Mouse (Mus musculus) right cerebral cortex, adult 18-20 months (tissue): ENCODE measurements around the gene Hist1h2ab.
"Not testable (repeated sequence)": the region's sequence is repeated elsewhere in the genome, so short reads cannot be mapped to it uniquely, and the experiment has no call there.

ENCODE experiments used
- DNase-seq: peaks from one replicate; pipeline ENCODE4 v3.0.0; 2022; ENCODE audit warnings: mixed read lengths

The Hist1h2ab gene

DNA sequence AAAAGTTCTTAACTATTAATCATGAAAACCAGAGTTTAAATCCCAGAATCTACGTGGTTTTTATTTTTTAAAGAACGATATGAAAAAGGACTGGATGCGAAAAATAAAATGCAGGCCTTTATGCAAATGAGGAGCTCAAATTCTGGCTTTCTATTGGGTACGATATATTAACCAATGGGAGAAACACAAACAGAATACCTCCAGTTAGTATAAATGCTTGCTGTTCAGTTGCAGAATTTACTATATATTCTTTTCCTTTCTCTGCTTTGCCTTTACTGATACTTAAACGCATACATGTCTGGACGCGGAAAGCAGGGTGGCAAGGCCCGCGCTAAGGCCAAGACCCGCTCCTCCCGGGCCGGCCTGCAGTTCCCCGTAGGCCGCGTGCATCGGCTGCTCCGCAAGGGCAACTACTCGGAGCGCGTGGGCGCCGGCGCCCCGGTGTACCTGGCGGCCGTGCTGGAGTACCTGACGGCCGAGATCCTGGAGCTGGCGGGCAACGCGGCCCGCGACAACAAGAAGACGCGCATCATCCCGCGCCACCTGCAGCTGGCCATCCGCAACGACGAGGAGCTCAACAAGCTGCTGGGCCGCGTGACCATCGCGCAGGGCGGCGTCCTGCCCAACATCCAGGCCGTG, at the start of gene Hist1h2ab:
Gene Hist1h2ab, plus strand, starts transcription at position 288 of the 639 bp plus-strand sequence.
- DNase-seq: peak; percentile 15

- no peak for DNase-seq
Measured at GRCm38 (mm10) chr13:23702220-23702619, 48.7 kb upstream of the Hist1h2ab start.

GRCm38 (mm10) chr13:23702801-23703200, 48.1 kb upstream of the Hist1h2ab start:
- DNase-seq: not testable (repeated sequence)

DNA sequence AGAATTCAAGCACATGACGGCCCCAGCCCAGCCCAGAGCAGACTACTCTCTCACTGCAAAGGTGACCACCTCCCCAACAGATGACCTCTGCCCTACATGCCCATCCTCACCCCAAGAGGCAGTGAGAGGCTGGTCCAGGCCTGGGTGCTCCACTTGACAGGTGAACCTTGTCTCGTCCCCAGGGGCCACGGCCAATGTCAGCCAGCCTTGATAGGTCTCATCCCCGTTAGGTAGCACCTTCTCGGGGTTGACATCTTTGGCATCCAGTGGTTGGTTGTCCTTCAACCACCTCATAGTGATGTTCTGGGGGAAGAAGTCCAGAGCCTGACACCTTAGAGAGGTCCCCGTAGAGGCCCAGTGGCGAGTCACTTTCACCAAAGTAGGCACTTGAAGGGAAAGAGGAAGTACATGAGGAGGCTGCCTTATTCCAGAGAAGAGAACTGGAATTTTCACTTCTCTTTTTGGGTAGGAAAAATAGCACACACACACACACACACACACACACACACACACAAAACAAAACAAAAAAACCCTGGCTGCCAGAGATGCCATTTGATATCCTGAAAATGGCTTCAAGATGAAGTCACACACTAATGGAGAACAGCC, 45.1 kb upstream of the Hist1h2ab start:
- DNase-seq: no peak

DNA sequence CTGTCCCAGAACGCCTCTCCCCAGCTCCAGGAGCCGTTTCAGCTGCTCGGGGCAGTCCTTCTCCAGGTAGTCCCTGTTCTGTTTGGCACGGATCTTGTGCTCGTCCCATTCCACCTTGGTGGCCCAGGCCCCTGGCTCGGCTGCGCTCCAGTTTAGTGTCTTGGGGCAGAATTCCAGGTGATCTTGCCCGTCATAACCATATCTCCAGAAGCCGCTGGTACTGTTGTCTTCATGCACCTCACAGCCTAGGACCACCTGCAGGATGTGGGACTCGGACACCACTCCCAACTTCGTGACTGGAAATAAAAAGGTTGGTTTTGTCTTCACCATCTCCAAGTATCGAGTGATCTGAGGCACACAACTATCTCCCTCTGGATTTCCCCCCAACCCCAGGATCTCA, 44.2 kb upstream of the Hist1h2ab start:
- DNase-seq: no peak

GRCm38 (mm10) chr13:23708041-23708440, 42.9 kb upstream of the Hist1h2ab start:
- no peak for DNase-seq

DNA sequence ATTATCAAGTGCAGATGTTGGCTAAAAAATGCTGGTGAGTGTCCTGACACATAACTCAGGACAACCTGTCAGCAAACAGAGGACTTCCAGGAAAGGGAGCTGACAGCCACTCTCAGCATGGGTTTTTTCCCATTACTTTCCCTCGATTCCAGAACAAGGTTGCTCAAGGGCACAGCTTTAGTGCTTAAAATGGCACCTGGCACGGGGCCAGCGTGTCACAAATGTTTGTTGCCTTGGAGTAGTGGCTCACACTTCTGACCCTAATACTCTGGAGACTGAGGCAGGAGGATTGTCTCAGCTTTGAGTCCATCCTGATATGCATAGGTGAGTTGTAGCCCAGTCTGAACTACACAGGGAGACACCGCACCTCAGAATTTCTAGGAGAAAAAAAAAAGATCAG, 42.3 kb upstream of the Hist1h2ab start:
- no peak for DNase-seq

- DNase-seq: no peak
Measured at GRCm38 (mm10) chr13:23709714-23710373, 41.1 kb upstream of the Hist1h2ab start.

GRCm38 (mm10) chr13:23710374-23711089, 40.4 kb upstream of the Hist1h2ab start, which contains the start of gene Hfe:
Hfe (minus strand) TSS chr13:23710854.
- DNase-seq: peak; percentile 39

- DNase-seq: no peak
Measured at GRCm38 (mm10) chr13:23716261-23717042, 34.5 kb upstream of the Hist1h2ab start.

- no peak for DNase-seq
Measured at GRCm38 (mm10) chr13:23717176-23717575, 33.8 kb upstream of the Hist1h2ab start.

DNA sequence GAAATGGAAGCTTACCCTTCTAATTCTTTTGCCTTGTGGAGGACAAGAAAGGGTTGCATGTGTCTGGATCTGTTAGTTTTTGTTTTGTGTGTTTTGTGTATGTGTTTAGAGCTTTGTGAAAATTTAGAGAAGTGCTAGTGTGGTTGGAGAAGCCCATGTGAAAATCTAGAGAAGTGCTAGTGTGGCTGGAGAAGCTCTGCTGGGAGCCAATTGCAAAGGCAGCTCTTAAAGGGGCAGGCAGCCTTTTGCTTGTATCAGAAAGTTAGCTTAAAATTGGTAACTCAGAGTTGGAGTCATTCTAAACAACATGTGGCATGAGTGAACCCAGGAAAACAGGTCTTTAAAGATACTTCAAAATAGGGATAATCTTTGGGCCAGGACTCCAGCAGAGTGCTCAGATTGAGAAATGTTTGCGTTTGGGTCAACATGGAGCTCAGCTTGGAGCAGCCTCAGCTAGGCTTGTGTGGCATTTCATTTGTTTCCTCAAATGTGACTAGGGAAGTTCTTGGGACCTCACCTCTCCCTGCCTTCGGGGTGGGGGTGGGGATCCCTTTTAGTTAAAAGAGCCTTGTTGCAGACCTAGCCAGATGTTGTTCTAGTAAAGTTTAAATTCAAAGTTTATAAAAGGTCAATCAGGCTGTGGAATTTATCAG, 33.2 kb upstream of the Hist1h2ab start:
- not testable (repeated sequence) for DNase-seq

GRCm38 (mm10) chr13:23724239-23724638, 26.7 kb upstream of the Hist1h2ab start:
- no peak for DNase-seq

DNA sequence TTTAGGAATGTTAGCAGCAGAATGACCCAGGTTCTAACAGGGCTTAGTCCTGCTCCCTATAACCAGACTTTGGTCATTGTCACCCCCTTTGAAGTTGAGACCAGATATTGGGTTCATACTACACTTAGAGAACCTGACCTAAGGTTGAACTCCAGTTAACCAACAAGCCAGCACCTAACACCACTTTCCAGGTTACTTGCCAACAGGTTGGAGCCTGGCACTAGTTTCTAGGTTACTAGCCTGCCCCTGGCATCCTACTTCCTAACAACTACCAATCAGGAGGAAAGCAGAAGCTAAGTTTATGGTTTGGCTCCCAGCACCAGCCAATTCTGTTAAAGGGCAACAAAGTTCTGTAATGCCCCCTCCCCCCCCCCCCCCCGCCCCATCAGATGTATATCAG, 25.7 kb upstream of the Hist1h2ab start:
- DNase-seq: no peak

GRCm38 (mm10) chr13:23728472-23729191, 22.3 kb upstream of the Hist1h2ab start:
- DNase-seq: no peak

- DNase-seq: no peak
Measured at GRCm38 (mm10) chr13:23729192-23729525, 21.8 kb upstream of the Hist1h2ab start.

- no peak for DNase-seq
Measured at GRCm38 (mm10) chr13:23729706-23730105, 21.2 kb upstream of the Hist1h2ab start.

GRCm38 (mm10) chr13:23730479-23730878, 20.4 kb upstream of the Hist1h2ab start:
- no peak for DNase-seq

GRCm38 (mm10) chr13:23732156-23732804, 18.6 kb upstream of the Hist1h2ab start:
- peak; percentile 33 for DNase-seq

- no peak for DNase-seq
Measured at GRCm38 (mm10) chr13:23737091-23737490, 13.8 kb upstream of the Hist1h2ab start.

GRCm38 (mm10) chr13:23738041-23738440, 12.9 kb upstream of the Hist1h2ab start:
- DNase-seq: no peak
